Mouse (Mus musculus): ENCODE results near the gene Prss12. TPM values are rescaled to one million over a fixed set of nuclear protein-coding genes. Genes with fewer than 3 reads are reported as not detected.

The Prss12 gene
- polyA plus RNA-seq, 1 experiment: 15.2 TPM

DNA sequence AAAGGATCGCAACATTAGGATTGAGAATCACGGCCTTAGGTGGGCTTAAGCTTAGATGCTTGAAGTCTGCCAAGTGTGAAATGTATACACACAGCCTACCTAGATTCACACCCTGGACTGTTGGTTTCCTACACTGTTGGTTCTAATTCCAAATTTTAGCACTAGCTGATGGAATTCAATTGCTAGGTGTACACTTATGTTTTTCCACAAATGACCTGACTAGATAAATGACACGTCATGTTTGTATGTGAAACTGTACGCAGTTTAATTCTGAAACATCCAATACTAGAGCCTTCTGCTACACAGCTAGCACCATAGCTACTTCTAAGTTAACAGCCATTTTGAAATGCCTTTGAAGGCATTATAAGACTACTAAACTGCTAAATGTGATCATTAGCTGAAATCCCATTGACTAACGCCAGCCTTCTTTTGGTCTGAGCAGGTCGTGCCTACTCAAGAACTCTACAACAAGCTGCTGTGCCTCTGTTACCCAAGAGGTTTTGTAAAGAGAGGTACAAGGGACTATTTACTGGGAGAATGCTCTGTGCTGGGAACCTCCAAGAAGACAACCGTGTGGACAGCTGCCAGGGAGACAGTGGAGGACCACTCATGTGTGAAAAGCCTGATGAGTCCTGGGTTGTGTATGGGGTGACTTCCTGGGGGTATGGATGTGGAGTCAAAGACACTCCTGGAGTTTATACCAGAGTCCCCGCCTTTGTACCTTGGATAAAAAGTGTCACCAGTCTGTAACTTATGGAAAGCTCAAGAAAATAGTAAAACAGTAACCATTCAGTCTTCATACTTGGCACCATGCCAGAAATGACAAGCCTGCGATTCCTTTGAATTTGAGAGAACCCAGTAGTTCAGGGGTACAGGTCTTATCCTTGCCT is 59.3 kb downstream of the Prss12 start:
- H3K27ac ChIP-seq (ENCODE audit: insufficient read depth, low read length): no peak overlapping the region
- H3K4me1 ChIP-seq (ENCODE audit: control insufficient read depth, insufficient read depth, low read length): peaks cover 8% of the 10 kb centered on the region
- no peak for TF ChIP-seq POLR2A (IDR thresholded peaks at IDR 0.05; ENCODE audit: extremely low read depth, insufficient read depth, low read length)
- no peak for TF ChIP-seq CTCF (IDR thresholded peaks at IDR 0.05; ENCODE audit: extremely low read depth, insufficient read depth, low read length)
- no peak overlapping the region; the same call in 1 of the 2 replicates for H3K4me3 ChIP-seq (ENCODE audit: insufficient read depth, low read length)

DNA sequence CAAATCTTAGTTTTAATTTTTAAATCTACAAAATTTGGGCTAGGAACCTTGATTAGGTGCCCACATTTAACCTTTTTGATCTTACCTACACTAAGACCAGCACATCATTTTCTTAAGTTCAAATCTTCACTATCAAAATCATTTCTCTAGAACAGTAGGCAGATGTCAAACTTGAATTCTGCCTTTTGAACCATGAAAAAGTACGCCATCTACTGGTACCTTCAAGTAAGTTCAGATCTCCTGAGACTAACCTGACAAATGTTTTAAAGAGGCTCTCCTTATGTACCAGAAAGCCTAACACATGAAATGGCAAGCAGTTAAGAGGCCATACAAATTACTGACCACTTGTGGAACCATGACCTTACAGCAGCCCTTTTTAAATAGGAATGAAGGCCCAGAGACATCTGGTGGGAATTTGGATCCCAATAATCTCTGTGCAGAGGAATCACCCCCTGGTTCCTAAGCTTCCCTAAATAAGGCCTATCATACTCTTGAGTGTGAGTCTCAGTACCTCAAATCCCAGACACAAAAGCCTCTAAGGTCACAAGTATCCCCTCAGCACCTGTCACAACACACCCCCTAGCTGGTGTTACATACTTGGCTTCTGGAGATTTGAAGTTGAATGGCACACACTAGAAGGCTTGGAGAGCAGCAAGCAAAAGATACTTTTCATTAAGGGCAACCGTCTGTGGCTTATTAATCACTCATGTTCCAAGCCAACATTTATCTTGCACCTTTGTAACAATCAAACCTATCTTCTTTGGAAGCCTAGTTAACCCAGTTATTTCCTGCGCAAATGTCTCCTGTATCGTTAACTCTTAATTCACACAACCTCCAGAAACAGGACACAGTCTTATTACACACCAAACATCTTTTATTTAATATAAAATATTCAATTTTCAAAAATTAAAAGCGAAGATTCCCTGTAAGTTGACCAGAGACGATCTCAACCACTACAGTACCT is 60.3 kb downstream of the Prss12 start:
- H3K4me3 ChIP-seq (ENCODE audit: insufficient read depth, low read length): peak overlapping the region; percentile 80; the same call in 1 of the 2 replicates
- H3K4me1 ChIP-seq (ENCODE audit: control insufficient read depth, insufficient read depth, low read length): peaks cover 8% of the 10 kb centered on the region
- TF ChIP-seq POLR2A (IDR thresholded peaks at IDR 0.05; ENCODE audit: extremely low read depth, insufficient read depth, low read length) (0 out of 2 replicates have a peak, but pooled peaks have one; percentile 6), CTCF (IDR thresholded peaks at IDR 0.05; ENCODE audit: extremely low read depth, insufficient read depth, low read length) (no peak)
- no peak overlapping the region for H3K27ac ChIP-seq (ENCODE audit: insufficient read depth, low read length)

DNA sequence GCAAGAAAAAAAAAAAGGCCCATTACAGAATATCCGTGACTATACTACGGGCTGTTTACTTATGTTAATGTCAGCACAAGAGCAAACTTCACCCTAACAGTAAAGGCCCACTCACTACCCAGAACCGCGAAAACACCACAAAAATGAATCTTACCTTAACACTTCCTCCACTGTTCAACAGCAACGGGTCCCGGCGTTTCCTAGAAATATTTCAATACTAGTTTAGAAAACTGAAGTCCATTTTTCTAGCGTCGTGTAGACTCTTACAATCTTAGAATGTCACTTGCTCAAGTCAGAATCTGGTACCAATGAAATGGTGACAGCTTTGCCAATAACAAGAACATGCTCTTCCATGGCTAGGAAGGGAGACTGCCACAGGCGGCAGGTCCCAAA is 60.9 kb downstream of the Prss12 start:
- Histone ChIP-seq H3K4me1 (ENCODE audit: control insufficient read depth, insufficient read depth, low read length) (peaks cover 8% of the 10 kb centered on the region), H3K4me3 (ENCODE audit: insufficient read depth, low read length) (peak overlapping the region; percentile 80), H3K27ac (ENCODE audit: insufficient read depth, low read length) (peak overlapping the region; percentile 75)
- TF ChIP-seq POLR2A (IDR thresholded peaks at IDR 0.05; ENCODE audit: extremely low read depth, insufficient read depth, low read length) (no peak), CTCF (IDR thresholded peaks at IDR 0.05; ENCODE audit: extremely low read depth, insufficient read depth, low read length) (no peak)

DNA sequence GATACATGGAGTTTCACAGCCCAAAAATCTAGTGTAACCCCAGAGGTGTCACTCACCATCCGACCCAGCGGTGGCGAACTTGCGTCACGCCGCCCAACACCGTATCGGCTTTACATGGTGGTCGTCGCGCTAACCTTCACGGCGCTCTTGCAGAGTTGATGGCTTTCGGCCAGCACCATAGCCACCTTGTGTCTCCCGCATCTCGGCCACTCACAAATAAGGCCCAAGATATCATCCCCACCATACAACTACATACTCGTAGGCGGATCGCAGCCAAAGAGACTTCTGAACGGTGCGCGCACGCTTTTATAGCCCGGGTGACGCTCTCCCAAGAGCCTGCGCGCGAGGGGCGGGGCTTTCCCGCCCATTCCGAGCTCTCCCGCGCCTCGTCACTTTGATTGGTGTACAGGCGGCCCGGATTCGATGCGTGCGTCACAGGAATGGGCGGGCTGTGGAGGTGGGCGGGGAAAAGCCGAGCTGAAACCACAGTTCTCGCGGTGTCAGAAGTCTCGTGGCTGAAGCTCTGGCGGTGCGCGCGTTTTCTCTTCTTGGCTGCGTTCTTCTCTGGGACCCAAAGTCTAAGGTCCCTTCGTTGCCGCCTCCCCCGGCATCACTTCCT is 61.5 kb downstream of the Prss12 start:
- Histone ChIP-seq H3K4me1 (ENCODE audit: control insufficient read depth, insufficient read depth, low read length) (peaks cover 8% of the 10 kb centered on the region), H3K4me3 (ENCODE audit: insufficient read depth, low read length) (peak overlapping the region; percentile 80), H3K27ac (ENCODE audit: insufficient read depth, low read length) (peak overlapping the region; percentile 82)
- TF ChIP-seq CTCF (IDR thresholded peaks at IDR 0.05; ENCODE audit: extremely low read depth, insufficient read depth, low read length): no peak
- peak; percentile 100 for TF ChIP-seq POLR2A (IDR thresholded peaks at IDR 0.05; ENCODE audit: extremely low read depth, insufficient read depth, low read length)

DNA sequence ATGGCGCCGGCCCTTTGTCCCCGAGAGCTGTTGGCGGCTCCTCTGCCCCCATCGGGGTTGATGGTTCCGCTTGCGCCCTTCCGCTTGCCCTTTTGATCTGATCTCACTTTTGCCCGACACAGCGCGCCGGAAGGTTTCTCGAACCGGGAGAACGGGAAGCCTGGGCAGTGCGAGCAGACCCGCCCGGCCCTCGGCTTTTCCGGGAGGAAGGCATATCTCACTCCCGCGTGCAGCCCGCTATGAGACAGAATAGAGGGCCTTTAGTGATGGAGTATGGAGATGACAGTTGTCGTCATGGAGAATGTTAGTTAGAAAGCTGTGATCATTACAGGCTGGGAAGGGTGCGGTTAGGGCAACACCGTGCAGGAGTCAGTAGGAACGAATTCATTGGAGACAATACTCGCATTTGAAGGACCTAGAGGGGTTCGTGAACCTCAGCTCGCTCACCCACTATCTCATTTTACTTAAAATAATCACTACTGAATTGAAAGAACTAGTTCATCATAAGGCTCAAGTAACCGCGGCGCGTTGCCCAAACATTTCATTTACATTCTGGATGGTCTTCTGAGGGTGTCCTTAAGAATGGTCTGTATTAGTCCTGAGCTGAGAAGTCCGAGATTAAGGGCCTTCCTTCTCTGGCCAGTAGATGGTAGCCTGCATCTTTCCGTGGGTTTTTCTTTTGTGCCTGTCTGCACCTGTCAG is 62.1 kb downstream of the Prss12 start:
- Histone ChIP-seq H3K4me3 (ENCODE audit: insufficient read depth, low read length) (peak overlapping the region; percentile 80), H3K27ac (ENCODE audit: insufficient read depth, low read length) (peak overlapping the region; percentile 82), H3K4me1 (ENCODE audit: control insufficient read depth, insufficient read depth, low read length) (peaks cover 8% of the 10 kb centered on the region)
- TF ChIP-seq POLR2A (IDR thresholded peaks at IDR 0.05; ENCODE audit: extremely low read depth, insufficient read depth, low read length) (no peak), CTCF (IDR thresholded peaks at IDR 0.05; ENCODE audit: extremely low read depth, insufficient read depth, low read length) (peak; percentile 26; the same call in 1 of the 2 replicates)

DNA sequence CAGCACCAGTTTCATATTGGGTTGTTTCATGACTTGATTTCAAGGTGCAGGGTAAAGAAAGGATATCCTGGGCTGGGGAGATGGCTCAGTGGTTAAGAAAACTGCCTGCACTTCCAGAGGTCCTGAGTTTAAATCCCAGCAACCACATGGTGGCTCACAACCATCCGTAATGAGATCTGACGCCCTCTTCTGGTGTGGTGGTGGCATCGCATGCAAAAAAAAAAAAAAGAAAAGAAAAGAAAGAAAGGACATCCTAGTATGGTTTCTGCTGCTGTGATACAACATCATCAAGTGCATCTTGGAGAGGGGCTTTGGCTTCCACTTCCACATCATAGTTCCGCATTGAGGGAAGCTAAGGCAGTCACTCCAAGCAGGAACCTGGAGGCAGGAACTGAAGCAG is 65.1 kb downstream of the Prss12 start:
- Histone ChIP-seq H3K27ac (ENCODE audit: insufficient read depth, low read length) (no peak overlapping the region), H3K4me1 (ENCODE audit: control insufficient read depth, insufficient read depth, low read length) (peaks cover 2% of the 10 kb centered on the region; the same call in 1 of the 2 replicates), H3K4me3 (ENCODE audit: insufficient read depth, low read length) (no peak overlapping the region)
- TF ChIP-seq POLR2A (IDR thresholded peaks at IDR 0.05; ENCODE audit: extremely low read depth, insufficient read depth, low read length) (no peak), CTCF (IDR thresholded peaks at IDR 0.05; ENCODE audit: extremely low read depth, insufficient read depth, low read length) (no peak)

DNA sequence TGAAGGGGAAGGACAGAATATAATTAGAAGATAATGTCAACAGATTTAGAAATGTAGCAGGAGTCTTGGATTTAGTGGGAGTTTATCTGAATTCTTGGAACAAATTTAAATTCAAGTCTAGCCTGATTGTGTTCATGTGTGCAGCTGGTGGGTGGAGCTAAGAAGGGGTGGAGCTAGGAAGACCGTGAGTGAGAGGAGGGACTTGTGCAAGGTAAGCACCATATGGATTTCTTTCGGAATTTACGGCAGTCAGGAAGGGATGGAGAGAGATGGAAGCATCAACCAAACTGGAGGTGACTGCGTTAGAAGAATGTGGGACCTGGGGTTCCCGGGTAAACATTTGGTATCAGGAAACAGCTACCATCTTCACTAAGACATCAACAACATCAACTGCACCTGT is 68.2 kb downstream of the Prss12 start:
- no peak overlapping the region for H3K4me3 ChIP-seq (ENCODE audit: insufficient read depth, low read length)
- no peaks in the 10 kb centered on the region for H3K4me1 ChIP-seq (ENCODE audit: control insufficient read depth, insufficient read depth, low read length)
- no peak overlapping the region for H3K27ac ChIP-seq (ENCODE audit: insufficient read depth, low read length)
- no peak for TF ChIP-seq CTCF (IDR thresholded peaks at IDR 0.05; ENCODE audit: extremely low read depth, insufficient read depth, low read length)
- TF ChIP-seq POLR2A (IDR thresholded peaks at IDR 0.05; ENCODE audit: extremely low read depth, insufficient read depth, low read length): no peak

DNA sequence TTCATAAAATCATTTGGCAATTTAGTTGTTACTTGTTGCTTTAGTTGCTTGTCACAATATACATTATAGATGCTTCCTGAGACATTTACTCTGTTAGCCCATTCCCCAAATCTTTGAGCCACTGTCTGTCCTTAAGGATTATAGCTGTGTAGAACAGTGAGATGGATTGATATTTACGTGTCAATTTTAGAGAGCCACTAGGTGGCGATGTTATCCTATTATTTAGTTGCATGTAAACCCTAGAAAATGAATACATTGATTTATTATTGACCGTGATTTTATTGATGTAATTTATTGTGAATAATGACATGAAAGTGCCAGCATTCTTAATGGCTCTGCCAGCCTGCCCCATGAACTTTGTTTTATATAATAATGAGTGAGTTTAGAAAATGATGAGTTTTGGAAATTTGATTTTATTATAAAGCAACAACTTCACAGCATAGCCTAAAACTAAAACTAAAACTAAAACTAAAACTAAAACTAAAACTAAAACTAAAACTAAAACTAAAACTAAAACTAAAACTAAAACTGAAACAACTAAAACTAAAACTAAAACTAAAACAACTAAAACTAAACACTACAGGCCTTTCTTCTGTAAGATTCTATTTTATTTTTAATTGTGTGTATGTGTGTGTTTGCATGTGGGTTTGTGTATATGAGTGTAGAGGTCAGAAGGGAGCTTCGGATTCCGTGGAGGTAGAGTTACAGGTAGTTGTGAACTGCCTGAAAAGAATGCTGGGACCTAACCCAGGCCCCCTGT is 69.1 kb downstream of the Prss12 start:
- Histone ChIP-seq H3K27ac (ENCODE audit: insufficient read depth, low read length) (no peak overlapping the region), H3K4me3 (ENCODE audit: insufficient read depth, low read length) (no peak overlapping the region)
- TF ChIP-seq POLR2A (IDR thresholded peaks at IDR 0.05; ENCODE audit: extremely low read depth, insufficient read depth, low read length) (no peak), CTCF (IDR thresholded peaks at IDR 0.05; ENCODE audit: extremely low read depth, insufficient read depth, low read length) (no peak)

More for the DNA sequence above, 69.1 kb downstream of the Prss12 start:
- no peaks in the 10 kb centered on the region for H3K4me1 ChIP-seq (ENCODE audit: control insufficient read depth, insufficient read depth, low read length)

Measured in cortical plate, adult 2 months (tissue).